21 mouse cellular contexts compared by ENCODE assay signal in genomic region chr6:24683113-24683512, GRCm38 (mm10). TPM values are rescaled to one million over a fixed set of nuclear protein-coding genes. Genes with fewer than 3 reads are reported as not detected.
"Had no signal": no experiment of that assay in that cellular context is flagged by ENCODE, and none has a peak within 500 bp of the region (broad histone marks: within the 10 kb centered on the region; RNA-seq: fewer than 3 reads in every experiment).

No protein-coding gene starts in this region.

- H3K27ac ChIP-seq: neural tube, embryonic 15.5 days; stomach, embryonic 15.5 days; stomach, postnatal 0 days had no signal

- H3K4me1 ChIP-seq: neural tube, embryonic 15.5 days; stomach, embryonic 15.5 days had no signal

- H3K9me3 ChIP-seq: neural tube, embryonic 15.5 days; stomach, embryonic 15.5 days had no signal

- H3K27me3 ChIP-seq: neural tube, embryonic 15.5 days; stomach, embryonic 15.5 days had no signal

- H3K4me3 ChIP-seq: neural tube, embryonic 15.5 days; stomach, embryonic 15.5 days had no signal

- H3K9ac ChIP-seq: neural tube, embryonic 15.5 days; stomach, embryonic 15.5 days had no signal

- DNase-seq: retina, postnatal 1 day; right cerebral cortex, adult 18-20 months; right cerebral cortex, postnatal 14 days; right cerebral cortex, postnatal 25 days; right cerebral cortex, postnatal 4 days; spleen, adult 18-20 months; thymus, adult 18-20 months; thymus, adult 2 months; thymus, postnatal 14 days; thymus, postnatal 25 days; thymus, postnatal 36 days; thymus, postnatal 4 days had no signal

- H3K36me3 ChIP-seq: neural tube, embryonic 15.5 days; stomach, embryonic 15.5 days had no signal

- H3K4me2 ChIP-seq: neural tube, embryonic 15.5 days; stomach, embryonic 15.5 days had no signal

RNA-seq across cellular contexts. Expression of gene Hyal6, which starts 49.9 kb away (rescaled TPM):
- polyA plus RNA-seq: neural tube, embryonic 14.5 days; neural tube, embryonic 15.5 days; small intestine, adult 2 months; spleen, adult 2 months; stomach, embryonic 14.5 days; stomach, embryonic 15.5 days; stomach, embryonic 16.5 days; stomach, postnatal 0 days; thymus, adult 2 months; thymus, postnatal 0 days had no signal
